Mouse (Mus musculus): ENCODE data around the gene Znrd1as.

Znrd1as gene

GRCm38 (mm10) chr17:36995448-36995847 lies 37.1 kb downstream of the Znrd1as start:
- in situ Hi-C loops (cut with MboI, MseI): no loop called here

GRCm38 (mm10) chr17:36997033-36997735 lies 38.8 kb downstream of the Znrd1as start:
- in situ Hi-C loops (cut with MboI, MseI): no loop called here

- in situ Hi-C loops (cut with MboI, MseI): no loop called here
These were observed 40.1 kb downstream of the Znrd1as start for GRCm38 (mm10) chr17:36998477-36998876.

GRCm38 (mm10) chr17:37000863-37001262 lies 42.5 kb downstream of the Znrd1as start, which contains the start of gene Zfp57:
TSS of gene Zfp57 (plus strand) at chr17:37001163.
- in situ Hi-C loops (cut with MboI, MseI): no loop called here

GRCm38 (mm10) chr17:37002364-37003330 lies 44.3 kb downstream of the Znrd1as start:
- in situ Hi-C loops (cut with MboI, MseI): no loop called here

- in situ Hi-C loops (cut with MboI, MseI): no loop called here
These were observed 45.0 kb downstream of the Znrd1as start for GRCm38 (mm10) chr17:37003366-37003765.

GRCm38 (mm10) chr17:37008161-37008560 lies 49.8 kb downstream of the Znrd1as start:
- in situ Hi-C loops (cut with MboI, MseI): no loop called here

- in situ Hi-C loops (cut with MboI, MseI): no loop called here
These were observed 51.2 kb downstream of the Znrd1as start for GRCm38 (mm10) chr17:37009460-37010042.

- in situ Hi-C loops (cut with MboI, MseI): no loop called here
These were observed 53.3 kb downstream of the Znrd1as start for GRCm38 (mm10) chr17:37011719-37012118.

- in situ Hi-C loops (cut with MboI, MseI): no loop called here
These were observed 53.7 kb downstream of the Znrd1as start for GRCm38 (mm10) chr17:37012141-37012540.
